Mouse (Mus musculus) embryonic fibroblast, embryonic 13.5 days (primary cell): ENCODE data around the gene Kalrn.

ENCODE experiments used
- CTCF ChIP-seq: IDR thresholded peaks from 2 replicates; pipeline ENCODE4 v1.5.1; 2011; ENCODE audit warnings: mild to moderate bottlenecking, control low read depth, low read length, moderate library complexity, borderline replicate concordance; ENCODE audit not compliant: insufficient read depth
- POLR2A ChIP-seq: IDR thresholded peaks from 2 replicates; pipeline ENCODE4 v1.6.1; 2011; ENCODE audit warnings: low read depth, mild to moderate bottlenecking, control low read depth, low read length, moderate library complexity

DNA sequence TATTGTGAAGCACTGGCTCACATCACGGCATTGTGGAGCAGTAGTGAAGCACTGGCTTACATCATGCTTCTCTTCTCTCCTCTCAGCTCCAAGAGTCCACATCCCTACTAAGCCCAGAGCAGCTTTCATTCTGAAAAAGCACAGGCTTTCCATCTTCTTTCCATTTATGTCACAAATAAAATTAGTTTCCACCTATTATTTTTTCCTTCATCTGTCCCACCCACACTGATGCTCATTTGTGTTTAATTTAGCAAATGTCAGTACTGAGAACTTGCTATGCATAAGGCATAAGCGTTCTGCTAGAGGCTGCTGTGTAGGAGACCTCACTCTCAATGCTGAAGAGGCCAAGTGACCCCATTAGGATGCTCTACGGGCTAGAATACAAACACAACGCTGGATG is 333.7 kb downstream of the Kalrn start:
- TF ChIP-seq CTCF (no peak), POLR2A (no peak)
